Mouse (Mus musculus): Measurements from ENCODE around the gene Phyhd1.

The Phyhd1 gene

DNA sequence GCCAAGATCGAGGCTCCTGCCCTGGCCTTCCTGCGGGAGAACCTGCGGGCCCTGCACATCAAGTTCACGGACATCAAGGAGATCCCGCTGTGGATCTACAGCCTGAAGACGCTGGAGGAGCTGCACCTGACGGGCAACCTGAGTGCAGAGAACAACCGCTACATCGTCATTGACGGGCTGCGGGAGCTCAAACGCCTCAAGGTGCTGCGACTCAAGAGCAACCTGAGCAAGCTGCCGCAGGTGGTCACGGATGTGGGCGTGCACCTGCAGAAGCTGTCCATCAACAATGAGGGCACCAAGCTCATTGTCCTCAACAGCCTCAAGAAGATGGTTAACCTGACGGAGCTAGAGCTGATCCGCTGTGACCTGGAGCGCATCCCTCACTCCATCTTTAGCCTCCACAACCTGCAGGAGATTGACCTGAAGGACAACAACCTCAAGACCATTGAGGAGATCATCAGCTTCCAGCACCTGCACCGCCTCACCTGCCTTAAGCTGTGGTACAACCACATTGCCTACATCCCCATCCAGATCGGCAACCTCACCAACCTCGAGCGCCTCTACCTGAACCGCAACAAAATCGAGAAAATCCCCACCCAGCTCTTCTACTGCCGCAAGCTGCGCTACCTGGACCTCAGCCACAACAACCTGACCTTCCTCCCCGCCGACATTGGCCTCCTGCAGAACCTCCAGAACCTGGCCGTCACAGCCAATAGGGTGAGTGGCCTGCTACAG, 9.2 kb upstream of the Phyhd1 start:
- DNase-seq, result no peak

GRCm38 (mm10) chr2:30257699-30258460, 8.1 kb upstream of the Phyhd1 start:
- no peak for DNase-seq

GRCm38 (mm10) chr2:30258600-30258999, 7.4 kb upstream of the Phyhd1 start:
- no peak for DNase-seq

- DNase-seq, result no peak
Measured at GRCm38 (mm10) chr2:30259131-30260064, 6.6 kb upstream of the Phyhd1 start.

DNA sequence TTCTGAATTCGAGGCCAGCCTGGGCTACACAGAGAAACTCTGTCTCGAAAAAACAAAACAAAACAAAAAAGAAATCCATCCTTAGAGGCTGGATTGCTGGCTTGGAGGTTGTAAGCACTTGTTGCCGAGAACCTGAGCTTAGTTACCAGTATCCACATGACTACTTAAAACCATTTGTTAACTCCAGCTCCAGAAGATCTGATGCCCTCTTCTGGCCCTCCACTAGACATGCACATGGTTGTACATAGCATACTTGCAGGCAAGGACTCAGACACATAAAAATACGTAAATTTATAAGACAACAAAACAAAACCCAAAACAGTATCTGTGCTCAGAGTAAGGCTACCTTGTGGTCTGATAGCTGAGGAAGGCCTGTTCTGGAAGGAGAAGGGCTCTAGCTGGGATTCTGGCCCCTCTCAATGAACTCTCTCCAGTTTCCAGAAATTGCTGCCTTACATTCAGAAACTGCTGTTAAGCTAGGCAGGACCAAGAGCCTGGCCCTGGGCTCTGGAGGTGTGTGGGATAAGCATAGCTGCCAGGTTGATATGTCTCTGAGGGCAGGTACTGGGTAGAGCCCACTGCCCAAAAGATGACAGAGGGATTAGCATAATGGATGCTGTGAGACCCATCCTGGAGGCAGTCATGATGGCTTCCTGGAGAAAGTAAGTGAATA, 4.8 kb upstream of the Phyhd1 start:
- no peak for DNase-seq

DNA sequence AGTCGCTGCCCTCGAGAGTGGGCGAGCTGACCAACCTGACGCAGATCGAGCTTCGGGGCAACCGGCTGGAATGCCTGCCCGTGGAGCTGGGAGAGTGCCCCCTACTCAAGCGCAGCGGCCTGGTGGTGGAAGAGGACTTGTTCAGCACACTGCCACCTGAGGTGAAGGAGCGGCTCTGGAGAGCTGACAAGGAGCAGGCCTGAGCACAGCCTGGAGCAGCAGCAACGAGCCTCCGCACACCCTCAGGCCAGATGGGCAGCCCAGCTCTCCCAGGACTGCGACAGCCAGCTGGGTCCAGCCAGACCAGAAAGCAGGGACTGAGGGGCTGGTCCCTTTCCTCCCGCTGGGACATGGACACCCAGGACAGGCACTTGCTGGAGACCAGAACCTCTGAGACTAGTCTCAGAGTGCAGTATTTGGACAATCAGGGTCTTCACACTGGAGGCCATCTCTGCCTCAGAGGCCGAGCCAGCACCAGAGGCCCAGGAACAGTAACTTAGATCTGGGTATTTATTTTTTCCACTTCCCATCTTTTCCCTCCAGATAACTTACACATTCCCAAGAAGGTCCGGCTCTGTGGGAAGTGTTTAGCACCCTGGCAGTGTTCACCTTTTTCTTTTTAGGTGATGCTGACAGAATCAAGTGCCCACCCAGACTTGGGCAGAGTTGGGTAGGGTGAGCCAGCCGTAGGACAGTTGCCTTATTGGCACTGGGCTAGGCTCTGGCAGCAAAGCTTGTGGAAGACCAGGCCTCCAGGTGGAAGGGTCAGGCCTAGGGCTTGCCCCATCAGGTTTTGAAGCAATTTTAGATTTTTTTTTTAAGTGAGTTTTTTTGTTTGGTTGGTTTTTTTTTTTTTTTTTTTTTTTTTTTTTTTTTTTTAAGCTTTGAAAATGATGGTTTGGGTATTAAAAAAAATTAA, 3.8 kb upstream of the Phyhd1 start:
- DNase-seq, result no peak

GRCm38 (mm10) chr2:30262840-30263441, 3.1 kb upstream of the Phyhd1 start:
- DNase-seq, result no peak

DNA sequence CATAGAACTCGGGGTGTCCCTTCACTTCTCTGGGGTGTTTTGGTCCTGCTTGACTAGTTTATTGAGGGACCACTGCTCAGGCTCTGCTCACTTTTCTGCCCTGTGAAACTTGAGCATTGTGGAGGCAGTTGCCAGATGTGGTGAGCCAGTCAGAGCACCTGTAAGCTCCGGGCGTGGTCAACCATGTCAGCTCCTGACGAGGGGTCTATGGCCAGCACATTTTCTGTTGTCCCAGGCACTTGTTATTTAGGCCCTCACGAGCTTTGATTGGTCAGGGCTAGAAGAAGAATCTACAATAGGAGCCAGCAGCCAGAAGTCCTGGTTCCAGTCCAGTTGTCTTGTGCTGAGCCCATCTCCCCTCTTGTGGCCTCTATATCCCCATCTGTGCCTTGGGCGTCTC, 2.2 kb upstream of the Phyhd1 start:
- DNase-seq, result no peak

- DNase-seq, result no peak
Measured at GRCm38 (mm10) chr2:30264671-30265519, 1.1 kb upstream of the Phyhd1 start.

DNA sequence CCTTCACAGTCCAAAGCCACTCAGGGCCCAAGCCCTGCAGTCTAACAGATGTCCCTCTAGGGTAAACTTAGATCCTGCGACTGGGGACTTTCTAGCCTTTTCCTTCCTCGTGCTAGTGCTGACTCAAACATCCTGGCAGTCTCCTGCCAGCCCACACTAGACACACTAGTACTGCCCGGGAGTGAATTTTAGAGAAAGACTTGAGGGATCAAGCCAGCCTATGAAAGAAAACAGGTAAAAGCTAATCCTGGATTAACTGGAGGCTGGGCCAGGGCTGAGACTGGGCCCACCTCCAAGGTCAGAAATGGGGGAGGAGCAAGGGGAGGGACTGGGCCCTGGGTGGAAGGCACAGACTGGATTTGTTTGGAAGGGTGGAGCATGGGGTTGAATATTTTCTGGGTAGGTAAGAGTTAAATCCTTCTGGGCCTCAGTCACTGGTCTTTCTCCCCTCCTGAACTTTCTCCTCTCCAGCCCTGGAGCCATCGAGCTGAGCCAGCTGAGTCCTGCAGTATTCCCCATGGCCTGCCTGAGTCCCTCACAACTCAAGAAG, 464 bp downstream of the Phyhd1 start:
- peak; percentile 59 for DNase-seq

- no peak for DNase-seq
Measured at GRCm38 (mm10) chr2:30267466-30267865, 1.5 kb downstream of the Phyhd1 start.

- DNase-seq, result no peak
Measured at GRCm38 (mm10) chr2:30268371-30268770, 2.4 kb downstream of the Phyhd1 start.

DNA sequence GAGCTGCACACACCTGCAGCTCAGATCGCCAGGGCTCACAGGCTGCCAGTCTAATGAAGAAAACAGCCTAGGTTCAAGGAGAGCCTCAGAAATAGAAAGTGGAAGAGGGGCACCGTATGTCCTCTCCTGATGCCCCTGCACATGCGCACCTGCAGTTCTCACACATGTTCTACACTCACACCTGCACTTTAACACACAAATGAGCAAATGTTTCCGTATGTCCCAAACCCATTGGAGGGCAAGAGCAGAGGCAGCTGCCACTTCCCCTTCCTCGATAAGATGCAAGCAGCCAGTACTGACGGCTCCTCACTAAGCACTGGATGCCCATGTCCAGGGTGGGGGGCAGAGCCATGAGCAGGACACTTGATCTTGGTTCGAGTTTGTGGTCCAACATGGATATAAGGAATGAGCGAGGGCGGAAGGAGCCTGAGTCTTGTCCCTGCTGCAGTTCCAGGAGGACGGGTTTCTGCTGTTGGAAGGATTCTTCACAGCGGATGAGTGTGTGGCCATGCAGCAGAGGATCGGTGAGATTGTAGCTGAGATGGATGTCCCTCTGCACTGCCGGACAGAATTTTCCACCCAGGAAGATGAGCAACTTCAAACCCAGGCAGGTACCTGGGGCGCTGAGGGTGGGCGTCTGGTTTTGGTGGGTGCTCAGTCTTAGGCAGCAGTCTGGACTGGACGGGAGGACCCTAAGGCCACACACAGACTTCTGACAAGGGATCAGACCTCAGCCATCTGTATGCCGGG, 3.4 kb downstream of the Phyhd1 start:
- no peak for DNase-seq

DNA sequence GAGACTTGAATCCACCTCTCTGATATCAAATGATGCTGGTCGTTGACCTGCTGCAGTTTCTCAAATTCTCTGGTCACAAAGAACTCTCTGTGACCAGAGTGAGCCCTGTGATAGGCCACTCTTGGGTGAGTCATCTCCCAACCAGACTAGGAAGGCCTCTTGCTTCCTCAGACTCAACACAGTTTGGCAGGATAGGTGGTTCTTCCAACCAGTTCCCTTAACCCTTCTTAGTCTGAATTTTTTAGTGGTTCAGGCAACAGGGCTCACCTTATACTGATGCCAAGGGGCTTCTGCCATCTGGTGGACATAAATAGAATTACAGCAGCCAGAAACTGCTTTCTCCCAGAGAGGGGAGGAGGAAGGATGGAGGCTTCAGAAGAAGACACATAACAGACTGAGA, 4.1 kb downstream of the Phyhd1 start:
- no peak for DNase-seq

DNA sequence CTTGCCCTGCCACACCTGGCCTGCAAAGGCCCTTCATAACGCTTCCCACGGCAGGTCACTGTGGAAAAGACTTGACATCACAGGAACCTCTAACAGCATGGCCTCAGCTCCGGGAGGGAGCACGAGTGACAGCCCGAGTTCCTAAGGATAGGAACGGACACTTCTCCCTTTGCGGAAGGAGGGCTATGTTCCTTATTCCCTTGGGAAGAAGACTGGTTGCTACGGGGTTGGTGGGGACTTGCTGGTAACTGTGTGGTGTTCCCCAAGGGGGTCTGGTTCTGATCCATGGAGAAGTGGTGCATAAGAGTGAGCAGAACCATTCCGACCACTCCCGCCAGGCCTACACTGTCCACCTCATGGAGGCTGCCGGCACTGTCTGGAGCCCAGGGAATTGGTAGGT, 14.7 kb downstream of the Phyhd1 start, which contains the start of gene Gm28038:
Gm28038 (plus strand) TSS at position 301 of the 400 bp plus-strand sequence.
- no peak for DNase-seq

DNA sequence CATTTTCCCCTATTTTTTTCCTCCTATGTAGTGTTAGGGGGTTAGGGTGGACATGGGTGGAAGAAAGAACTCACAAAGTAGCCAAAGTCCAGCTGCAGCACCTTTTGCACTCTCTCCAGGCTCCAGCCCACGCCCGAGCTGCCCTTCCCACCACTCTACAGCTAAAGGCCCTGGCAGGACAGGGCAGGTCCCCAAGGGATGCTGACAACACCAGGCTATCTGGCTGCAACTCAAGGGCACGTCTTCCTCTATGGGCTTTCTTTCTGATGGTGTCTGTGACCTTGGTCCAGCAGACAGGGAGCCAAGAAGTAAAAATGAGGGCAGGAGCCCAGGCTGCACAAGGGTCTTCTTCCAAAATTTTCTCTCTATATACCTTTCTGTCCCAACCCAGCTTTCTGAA, 15.6 kb downstream of the Phyhd1 start:
- DNase-seq, result no peak

GRCm38 (mm10) chr2:30283193-30283592, 17.2 kb downstream of the Phyhd1 start:
- no peak for DNase-seq

- DNase-seq, result no peak
Measured at GRCm38 (mm10) chr2:30285004-30285403, 19.0 kb downstream of the Phyhd1 start.
